Mouse (Mus musculus): ENCODE measurements around the gene Prkar1b.

Prkar1b gene

GRCm38 (mm10) chr5:139149681-139150602 is at the start of gene Prkar1b, which contains the start of gene Dnaaf5:
Gene Prkar1b, minus strand, starts transcription at chr5:139150001.
Gene Dnaaf5, plus strand, starts transcription at chr5:139150223.
- peak; percentile 93 for DNase-seq (ENCODE audit: low spot score)

- DNase-seq (ENCODE audit: low spot score): no peak
Measured at GRCm38 (mm10) chr5:139199636-139199994, 49.8 kb upstream of the Prkar1b start.

- no peak for DNase-seq (ENCODE audit: low spot score)
Measured at GRCm38 (mm10) chr5:139198779-139199178, 49.0 kb upstream of the Prkar1b start.

- DNase-seq (ENCODE audit: low spot score): no peak
Measured at GRCm38 (mm10) chr5:139190958-139191357, 41.2 kb upstream of the Prkar1b start.

GRCm38 (mm10) chr5:139189726-139190125 is 39.9 kb upstream of the Prkar1b start:
- no peak for DNase-seq (ENCODE audit: low spot score)

GRCm38 (mm10) chr5:139184897-139185296 is 35.1 kb upstream of the Prkar1b start:
- DNase-seq (ENCODE audit: low spot score): no peak

- no peak for DNase-seq (ENCODE audit: low spot score)
Measured at GRCm38 (mm10) chr5:139183601-139184000, 33.8 kb upstream of the Prkar1b start.

GRCm38 (mm10) chr5:139183131-139183530 is 33.3 kb upstream of the Prkar1b start:
- DNase-seq (ENCODE audit: low spot score): no peak

GRCm38 (mm10) chr5:139178895-139179631 is 29.3 kb upstream of the Prkar1b start:
- DNase-seq (ENCODE audit: low spot score): peak; percentile 80

- DNase-seq (ENCODE audit: low spot score): no peak
Measured at GRCm38 (mm10) chr5:139174556-139175547, 25.1 kb upstream of the Prkar1b start.

GRCm38 (mm10) chr5:139174141-139174540 is 24.3 kb upstream of the Prkar1b start:
- DNase-seq (ENCODE audit: low spot score): no peak

- no peak for DNase-seq (ENCODE audit: low spot score)
Measured at GRCm38 (mm10) chr5:139171929-139172328, 22.1 kb upstream of the Prkar1b start.

GRCm38 (mm10) chr5:139167548-139167947 is 17.7 kb upstream of the Prkar1b start:
- no peak for DNase-seq (ENCODE audit: low spot score)

GRCm38 (mm10) chr5:139166781-139167361 is 17.1 kb upstream of the Prkar1b start:
- no peak for DNase-seq (ENCODE audit: low spot score)

- DNase-seq (ENCODE audit: low spot score): no peak
Measured at GRCm38 (mm10) chr5:139161632-139162031, 11.8 kb upstream of the Prkar1b start.

- DNase-seq (ENCODE audit: low spot score): no peak
Measured at GRCm38 (mm10) chr5:139160899-139161298, 11.1 kb upstream of the Prkar1b start.

GRCm38 (mm10) chr5:139150603-139151031 is 816 bp upstream of the Prkar1b start:
- peak; percentile 23 for DNase-seq (ENCODE audit: low spot score)

GRCm38 (mm10) chr5:139149006-139149672 is 662 bp downstream of the Prkar1b start:
- no peak for DNase-seq (ENCODE audit: low spot score)

GRCm38 (mm10) chr5:139147178-139148078 is 2.4 kb downstream of the Prkar1b start:
- no peak for DNase-seq (ENCODE audit: low spot score)

All from urinary bladder, postnatal 25 days (tissue).